Mouse (Mus musculus) fibroblast of lung, adult 2 months (primary cell): ENCODE data around the gene Dhrs7.
"Not testable (repeated sequence)": the region's sequence is repeated elsewhere in the genome, so short reads cannot be mapped to it uniquely, and the experiment has no call there.

Experiments
- DNase-seq: peaks from one replicate; pipeline ENCODE4 v3.0.0-alpha.2; 2011; ENCODE audit warnings: low read depth

Gene Dhrs7

DNA sequence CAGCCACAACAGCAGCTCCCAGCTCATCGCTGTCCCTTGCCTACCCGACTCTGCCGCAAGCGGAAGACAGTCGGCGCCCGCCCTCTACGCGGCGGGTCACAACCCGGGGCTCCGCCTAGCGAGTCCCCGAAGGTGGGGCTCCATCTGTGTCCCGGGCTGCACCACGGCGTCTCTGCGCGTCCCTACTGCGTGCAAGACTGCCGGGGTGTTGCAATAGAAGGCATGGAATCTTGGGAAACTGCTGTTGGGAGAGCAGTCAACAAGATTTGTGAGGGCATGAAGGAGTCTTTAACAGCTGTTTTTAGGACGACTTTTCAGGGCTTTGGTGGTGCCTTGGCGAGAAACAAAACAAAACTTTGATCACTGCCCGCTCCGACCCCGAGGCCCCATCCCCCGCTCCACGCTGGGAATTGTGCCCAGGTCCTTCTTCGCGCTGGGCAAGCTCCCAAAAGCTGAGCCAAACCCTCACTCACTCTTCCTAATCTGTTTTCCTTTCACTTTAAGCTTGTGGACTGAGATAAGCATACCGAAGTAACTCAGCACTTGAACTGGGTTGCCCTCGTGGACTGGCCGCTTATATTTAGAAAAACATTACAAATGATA lies at the start of gene Dhrs7:
TSS of gene Dhrs7 (minus strand) at position 175 of the 603 bp plus-strand sequence.
- no peak for DNase-seq

DNA sequence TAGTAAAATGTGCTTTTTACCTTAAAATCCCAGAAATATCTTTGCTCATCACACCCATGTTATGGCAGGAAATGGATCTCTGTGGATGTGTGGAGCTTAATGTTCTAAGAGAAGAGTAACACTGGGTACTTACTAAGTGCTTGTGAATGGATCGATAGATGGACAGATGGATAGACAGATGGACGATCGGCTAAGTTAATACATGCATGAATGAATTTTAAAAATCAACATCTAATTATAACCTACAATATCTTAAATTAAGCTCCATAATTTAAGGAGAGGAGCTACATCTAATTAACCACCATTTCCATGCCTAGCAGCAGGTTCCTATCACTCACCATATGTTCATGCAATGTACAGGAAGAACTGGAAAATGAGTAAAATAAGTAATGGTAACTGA lies 45.3 kb upstream of the Dhrs7 start:
- no peak for DNase-seq

DNA sequence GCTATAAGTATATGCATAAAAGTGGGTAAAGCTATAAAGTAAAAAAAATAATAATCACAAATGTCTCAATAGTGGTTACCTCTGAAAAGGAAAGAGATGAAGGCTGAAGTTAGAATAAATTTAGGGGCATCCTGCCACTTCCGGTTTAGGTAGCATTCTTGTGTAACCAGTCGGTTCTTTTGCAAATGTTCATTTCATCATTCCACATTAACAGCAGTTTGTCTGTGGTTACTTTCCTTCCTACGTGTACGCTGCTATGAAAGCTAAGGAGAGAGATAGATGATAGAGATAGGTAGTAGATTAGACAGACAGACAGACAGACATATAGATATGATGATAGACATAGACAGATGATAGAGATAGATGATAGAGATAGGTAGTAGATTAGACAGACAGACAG lies 39.4 kb upstream of the Dhrs7 start:
- DNase-seq: no peak

DNA sequence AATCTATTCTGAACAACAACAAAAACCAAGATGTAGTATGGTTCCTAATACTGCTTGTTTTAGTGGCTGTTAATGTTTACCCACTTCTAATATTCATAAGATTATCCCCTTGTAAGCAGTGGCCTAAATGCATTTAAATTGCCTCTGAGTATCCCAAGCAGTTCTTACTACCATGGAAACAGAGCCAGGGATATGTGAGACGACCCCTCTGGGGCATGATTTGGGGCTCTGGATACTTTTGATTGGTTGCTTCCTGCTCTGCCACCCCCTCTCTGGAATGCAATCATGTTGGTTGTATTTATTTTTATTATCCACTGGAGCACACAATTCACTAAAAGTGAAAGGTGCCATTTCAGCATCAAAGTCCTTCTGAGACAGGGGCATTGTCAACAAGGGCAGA lies 35.3 kb upstream of the Dhrs7 start:
- no peak for DNase-seq

DNA sequence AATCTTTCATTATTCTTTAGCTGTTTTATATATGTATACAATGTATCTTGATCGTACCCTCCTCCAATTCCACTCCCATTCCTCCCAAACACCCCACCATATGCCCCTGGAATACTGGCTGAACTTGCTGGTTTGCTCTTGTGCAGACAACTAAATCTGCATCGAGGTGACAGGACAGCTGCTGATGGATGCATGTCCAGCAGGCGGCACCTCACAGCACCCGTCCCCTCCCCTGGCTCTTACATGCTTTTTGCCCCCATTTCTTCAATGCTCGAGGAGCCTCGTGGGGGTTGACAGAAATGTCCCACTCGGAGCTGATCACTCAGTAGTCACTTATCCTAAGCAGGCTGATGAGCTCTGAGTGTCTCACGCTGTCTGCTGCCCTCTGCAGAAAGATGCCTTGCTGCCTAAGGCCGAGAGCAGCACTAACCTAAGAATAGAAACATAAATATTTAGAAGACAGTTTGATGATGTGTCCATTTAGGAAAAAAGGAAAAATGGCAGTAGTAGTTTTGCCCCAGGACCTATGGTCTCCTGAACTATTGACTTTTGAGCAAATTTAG lies 30.3 kb upstream of the Dhrs7 start:
- DNase-seq: no peak

DNA sequence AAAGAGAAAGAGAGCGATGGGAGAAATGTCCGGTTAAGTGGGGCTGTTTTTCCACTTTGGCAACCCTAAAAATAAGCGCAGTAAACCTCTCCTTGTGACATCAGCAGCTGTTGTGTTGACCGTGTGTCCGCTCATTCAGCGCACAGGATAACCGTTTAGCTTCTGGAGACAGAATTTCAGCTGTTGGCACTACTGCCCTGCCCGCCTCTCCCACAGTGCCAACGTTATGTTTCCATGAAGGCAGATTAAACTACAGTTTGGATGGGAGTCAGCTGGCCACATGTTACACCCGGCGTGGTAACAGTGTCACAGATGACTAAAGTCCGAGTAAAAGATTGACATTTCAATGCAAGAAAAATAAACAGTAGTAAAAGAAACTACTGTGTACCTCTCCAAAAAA lies 29.7 kb upstream of the Dhrs7 start:
- DNase-seq: no peak

DNA sequence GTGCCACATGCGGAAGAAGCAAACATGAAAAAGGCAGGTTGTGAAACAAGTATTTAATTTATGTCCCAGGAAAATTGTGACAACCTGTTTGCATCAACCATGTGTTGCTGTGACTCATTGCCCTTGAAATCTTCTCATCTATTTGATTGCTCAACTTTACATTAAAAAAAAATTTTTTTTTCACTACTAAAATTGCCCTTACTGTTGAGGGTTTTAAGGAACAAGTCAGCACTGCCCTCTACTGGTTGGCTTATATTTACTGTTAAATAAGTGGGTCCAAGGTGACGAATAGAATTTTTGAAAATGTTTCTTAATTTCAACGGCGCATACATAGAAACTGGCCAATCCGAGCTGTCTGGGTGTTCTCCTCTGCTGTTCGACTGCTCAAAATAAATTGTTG lies 29.2 kb upstream of the Dhrs7 start:
- no peak for DNase-seq

DNA sequence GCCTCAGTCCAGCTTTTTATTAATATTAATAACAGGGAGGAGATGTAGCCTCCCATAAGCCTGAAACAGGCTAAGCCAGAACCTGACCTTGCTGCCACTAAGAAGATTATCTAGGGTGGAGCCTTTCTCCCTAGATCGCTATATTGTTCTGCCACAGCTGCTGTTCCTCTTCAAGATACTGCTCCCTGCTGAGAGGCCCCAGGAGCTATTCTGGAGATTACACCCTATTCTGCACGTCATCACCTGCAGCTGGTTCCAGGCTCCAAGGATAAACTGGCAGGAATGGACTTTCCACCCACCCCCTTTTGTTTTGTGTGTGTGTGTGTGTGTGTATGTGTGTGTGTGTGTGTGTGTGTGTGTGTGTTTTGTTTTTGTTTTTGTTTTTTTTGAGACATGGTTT lies 23.6 kb upstream of the Dhrs7 start:
- not testable (repeated sequence) for DNase-seq

DNA sequence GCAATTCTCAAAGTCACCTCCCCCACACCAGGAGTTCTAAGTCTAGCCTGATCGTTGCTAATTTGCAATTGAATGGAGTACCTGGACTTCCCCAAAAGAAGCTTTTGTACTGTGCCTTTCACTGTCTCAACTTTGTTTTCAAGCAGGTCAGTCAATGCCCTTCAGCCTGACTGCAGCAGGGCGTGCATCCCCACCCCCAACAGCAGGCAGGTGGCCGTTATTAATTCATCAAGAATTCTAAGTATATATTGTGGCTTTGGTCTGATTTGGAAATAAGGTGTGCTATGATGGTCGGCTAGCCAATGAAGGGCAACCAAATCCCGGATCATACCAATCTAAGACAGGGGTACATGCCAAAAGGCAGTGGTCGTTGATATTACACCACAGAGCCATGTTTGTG lies 23.0 kb upstream of the Dhrs7 start:
- DNase-seq: not testable (repeated sequence)

DNA sequence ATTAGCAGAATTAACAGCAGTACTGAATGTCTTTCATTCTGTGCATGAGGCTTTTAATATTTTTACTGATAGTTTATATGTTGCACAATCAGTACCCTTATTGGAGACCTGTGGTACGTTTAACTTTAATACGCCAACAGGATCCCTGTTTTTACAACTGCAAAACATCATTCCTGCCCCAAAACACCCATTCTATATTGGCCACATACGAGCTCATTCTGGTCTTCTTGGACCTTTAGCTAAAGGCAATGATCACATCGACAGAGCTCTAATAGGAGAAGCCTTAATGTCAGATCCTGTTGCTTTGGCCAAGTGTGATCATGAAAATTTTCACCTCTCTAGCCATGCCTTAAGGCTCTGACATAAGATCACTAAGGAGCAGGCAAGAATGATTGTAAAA lies 21.9 kb upstream of the Dhrs7 start:
- not testable (repeated sequence) for DNase-seq

DNA sequence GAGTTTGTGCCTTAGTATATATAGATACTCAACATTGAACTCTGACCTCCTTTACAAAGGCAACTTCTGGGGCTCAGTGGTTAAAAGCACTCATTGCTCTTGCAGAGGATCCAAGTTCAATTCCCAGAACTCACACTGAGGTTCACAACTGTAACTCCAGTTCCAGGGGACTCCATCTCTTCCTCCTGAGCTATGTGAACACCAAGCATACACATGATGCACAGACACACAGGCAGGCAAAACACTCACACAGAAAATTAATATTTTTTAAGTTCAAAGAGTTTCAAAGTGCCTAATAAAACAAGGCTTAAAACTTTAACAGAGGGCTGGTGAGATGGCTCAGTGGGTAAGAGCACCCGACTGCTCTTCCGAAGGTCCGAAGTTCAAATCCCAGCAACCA lies 18.9 kb upstream of the Dhrs7 start:
- DNase-seq: no peak

DNA sequence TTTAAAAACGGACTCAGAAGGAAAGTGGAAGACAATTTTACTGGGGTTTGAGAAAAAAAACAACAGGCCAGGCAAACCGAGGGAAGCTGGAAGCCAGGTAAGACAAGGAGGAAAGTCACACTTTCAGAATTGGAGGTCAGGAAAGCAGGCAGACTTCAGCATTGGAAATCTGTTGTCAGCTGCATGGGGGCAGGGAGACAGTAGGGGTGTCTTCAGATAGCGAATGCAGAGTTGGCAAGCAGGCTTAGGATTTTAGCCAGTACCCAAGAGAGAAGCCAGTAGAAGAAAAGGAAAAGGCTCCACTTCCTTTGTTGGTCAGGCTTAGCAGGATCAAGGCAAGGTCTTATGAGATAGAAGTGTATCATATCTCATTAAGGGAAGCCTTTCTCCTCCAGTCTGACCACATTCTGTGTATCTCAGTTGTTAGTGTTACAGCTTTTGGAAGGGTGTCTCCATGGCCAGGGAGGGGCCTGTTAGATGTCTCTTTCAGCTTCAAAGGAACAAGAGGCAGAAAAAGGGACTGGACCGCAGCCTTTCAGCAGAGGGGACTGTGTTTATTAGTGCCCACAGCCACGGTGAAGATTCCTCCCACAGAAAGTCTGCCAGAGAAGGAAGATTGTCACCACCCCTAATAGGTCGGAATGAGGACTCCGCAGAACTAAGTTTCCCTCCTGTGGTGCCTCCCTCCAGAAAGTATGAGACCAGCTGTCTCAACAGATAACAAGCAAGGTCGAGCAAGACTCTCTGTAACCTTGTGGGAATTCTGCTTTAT lies 18.0 kb upstream of the Dhrs7 start:
- no peak for DNase-seq

DNA sequence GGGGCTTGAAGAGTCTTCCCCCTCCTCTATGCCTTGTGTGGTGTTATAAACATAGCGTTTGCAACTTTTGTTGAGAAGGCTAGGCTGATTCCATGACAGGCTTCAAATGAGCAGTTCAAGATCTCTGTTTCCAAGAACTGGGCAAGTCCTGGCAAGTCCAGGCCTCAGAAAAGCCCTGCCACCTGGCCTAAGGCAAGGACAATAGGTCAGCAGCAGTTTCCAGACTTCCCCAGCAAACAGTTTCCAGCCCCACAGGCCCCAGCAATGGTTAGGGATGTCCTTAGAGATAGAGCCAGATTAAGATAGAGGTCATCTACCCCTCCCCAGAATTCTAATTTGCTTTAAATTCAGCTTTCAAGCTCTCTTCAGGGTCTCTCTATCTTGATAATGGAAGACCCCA lies 17.2 kb upstream of the Dhrs7 start:
- no peak for DNase-seq

DNA sequence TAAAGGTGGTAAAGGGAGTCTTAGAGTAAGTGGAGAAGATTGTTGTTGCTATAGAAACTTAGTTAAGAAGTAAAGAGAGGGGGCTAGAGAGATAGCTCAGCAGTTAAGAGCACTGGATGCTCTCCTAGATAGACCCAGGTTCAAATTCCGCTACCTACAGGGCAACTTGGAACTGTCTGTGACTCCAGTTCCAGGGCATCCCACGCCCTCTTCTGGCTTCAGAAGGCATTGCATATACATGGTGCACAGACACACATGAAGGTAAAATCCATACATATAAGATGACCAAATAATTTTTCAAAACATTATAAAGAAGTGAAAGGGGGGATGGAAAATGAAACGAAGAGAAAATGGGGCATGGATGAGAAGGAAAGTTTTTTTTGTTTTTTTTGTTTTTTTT lies 14.9 kb upstream of the Dhrs7 start:
- no peak for DNase-seq

DNA sequence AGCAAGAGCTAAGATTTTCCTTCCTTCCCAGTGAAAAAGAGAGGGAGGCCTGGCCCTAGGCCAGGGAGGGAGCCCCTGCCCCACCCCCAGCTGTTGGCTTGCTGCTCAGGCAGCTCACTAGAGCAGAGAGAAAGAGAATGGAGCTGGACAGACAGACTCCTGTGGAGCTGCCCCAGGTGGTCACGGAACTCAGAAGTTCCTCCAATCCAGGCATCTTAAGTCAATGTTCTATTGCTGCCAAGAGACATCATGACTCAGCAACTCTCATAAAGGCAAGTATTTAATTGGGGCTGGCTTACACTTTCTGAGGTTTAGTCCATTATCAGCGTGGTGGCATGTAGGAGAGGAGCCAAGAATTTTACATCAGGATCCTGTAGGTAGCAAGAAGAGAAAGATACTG lies 10.1 kb upstream of the Dhrs7 start:
- DNase-seq: no peak

DNA sequence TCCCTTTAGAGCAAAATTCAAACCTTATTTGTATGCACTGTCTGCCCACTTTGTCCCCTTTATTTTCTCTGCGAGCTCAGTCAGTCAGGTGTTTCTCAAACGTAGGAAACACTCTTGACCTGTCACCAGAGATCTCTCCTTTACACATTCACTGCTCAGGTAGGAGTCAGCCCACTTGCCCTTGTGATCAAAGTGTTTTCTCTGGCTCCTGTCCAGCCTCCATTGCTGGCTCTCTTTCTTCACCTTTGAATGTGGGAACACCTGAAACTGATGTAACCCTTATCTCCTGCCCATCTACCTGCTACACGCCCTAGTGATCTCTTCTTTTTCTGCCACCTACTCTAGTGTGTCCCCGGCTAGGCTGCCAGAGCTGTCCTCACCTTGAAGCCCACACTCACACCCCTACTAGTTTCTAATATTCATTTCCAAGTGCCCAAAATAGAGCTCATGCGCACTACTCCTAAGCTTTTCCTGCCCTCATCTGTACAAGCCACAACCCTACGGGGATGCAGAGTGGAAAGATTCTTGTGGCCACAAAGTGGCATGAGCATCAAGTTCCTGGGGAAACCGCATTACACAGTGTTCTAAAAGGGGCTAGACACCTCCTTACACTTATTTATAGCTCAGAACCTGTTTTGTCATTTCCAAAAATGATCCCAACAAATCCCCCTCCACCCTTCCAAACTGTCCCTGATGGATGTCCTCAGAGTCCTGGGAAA lies 9.5 kb upstream of the Dhrs7 start:
- DNase-seq: no peak

DNA sequence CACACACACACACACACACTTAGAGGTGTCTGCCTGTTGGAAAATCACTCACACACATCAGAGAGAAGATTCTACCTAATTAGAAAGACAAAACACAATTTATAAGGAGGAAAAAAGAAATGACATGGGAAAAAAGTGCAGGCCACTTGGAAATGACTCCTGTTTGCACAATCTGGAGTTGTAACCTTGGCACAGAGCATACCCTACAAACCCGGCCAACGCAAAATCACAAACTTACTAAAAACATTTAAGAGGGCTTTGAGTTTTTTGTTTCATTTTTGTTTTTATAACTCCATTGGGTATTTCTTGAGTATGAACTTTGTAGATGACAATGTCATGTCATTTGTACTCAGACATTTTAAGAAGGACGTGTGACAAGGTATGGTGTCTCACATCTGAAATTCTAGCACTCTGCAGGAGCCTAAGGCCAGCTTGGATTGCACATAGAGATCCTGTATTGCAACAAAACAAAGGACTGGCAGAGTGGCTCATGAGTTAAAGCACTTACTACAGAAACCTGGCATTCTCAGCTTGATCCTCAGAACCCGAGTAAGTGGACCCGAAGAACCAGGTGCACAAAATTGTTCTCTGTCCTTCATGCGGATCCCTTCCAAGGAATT lies 6.9 kb upstream of the Dhrs7 start:
- no peak for DNase-seq

DNA sequence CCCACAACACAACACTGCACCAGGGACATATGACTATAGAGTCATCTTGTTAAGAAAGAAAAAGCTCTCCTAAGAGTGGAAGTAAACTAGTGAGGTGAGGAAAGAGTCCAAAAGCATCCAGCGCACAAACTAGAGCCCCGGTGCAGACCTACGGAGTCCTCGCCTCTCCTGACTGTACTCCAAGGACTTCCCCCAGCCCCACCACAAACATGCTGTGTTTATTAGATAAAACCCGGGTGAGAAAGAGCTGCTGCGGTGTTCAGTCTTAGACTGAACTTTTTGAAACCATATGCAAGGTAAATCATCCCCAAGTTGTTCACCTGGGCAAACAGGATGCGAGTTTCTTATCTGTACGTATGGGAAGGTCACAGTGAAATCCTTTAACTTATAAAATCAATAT lies 6.2 kb upstream of the Dhrs7 start:
- DNase-seq: no peak

DNA sequence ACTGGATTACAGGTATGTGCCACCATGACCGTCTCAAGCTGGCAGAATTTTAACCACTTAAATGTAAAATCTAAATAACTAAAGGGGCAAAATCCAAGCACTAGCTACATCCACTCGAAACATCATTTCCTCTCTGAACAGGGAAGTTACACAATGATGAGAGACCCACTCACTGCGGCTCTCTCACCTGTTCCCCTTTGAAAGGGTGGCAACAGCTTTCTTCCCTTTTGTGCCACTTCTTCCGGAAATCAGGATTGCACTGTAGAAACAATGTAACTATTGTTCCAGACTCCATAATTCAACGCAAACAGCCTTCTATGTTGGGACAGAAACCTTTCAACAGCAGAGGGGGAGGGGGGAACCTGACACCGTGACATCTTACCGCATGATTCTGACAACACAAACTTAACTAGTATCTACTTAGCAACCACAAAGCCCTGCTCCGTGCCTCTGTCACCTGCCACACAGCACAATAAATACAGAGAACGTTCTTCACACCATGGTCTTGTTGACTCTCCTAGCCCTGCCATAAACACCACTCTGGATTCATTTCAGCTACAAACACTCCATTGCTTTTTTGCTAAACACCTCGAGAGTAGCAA lies 3.3 kb upstream of the Dhrs7 start:
- no peak for DNase-seq

DNA sequence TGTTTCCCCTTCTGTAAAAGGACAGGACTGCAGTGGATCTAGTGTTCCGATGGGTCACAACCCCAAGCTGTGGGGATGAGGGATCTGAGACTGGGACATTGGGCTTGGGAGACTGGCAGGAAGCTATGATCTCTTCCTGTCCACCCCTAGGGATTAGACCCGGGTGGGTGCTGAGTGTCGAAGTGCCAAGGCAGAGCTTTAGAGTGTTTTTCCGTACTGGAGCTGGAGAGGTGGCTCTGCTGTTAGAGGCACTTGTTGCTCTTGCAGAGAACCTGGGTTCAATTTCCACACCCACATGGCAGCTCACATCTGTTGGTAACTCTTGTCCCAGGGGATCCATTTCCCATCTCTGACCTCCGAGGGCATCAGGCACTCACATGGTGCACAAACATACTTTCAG lies 1.3 kb upstream of the Dhrs7 start:
- DNase-seq: no peak

DNA sequence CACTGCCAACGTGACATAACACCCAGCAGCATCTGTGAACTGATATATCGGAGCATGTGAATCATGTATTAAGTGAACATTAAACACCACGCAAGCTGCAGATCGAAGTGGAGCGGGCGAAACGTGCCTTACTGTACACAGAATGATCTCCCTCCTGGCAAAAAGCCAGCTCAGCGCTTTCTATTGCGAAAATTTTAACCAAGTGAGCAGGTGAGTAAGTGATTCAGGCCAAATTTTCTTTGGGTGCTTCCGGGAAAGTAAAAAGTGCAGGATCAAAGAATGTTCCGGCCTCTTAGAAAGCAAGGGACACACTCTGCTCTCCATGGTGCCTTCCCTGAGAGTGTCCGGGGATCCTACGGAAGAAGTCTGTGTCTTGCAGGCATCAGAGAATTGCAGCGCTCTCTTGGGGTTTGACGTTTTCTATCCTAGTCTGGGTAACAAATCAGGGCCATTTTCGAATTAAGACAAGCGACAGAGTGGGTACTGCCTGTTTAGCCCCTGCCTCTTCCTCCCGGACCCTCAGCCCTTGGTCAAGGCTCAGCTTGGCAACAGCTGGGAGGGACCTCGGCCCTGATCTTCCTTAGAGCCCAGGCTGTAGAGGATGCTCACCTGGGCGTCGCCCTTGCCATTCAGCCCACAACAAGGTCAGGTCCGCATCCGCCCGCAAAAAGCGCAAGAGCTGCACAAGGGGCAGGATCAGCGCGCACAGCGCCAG lies 532 bp downstream of the Dhrs7 start:
- no peak for DNase-seq

DNA sequence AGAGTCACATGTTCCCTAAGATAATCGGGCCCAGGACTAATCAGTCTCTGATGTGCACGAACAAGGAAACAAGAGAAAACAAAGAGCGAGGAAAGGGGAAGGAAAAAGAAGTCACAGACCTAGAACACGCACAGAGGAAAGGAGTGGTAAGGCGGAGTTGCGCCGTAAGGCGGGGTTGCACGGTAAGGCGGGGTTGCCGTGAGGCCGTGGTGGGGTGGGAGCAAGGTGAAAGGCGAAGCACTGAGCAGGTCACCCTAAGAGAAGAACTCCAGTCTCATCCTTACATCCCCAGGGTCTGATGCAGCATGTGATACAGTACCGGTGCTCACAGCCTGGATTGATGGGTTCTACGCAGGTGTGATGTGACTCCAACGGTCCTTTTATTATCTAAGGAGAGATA lies 8.9 kb downstream of the Dhrs7 start:
- no peak for DNase-seq
